19 mouse cellular contexts compared by ENCODE assay signal in the genomic region with DNA sequence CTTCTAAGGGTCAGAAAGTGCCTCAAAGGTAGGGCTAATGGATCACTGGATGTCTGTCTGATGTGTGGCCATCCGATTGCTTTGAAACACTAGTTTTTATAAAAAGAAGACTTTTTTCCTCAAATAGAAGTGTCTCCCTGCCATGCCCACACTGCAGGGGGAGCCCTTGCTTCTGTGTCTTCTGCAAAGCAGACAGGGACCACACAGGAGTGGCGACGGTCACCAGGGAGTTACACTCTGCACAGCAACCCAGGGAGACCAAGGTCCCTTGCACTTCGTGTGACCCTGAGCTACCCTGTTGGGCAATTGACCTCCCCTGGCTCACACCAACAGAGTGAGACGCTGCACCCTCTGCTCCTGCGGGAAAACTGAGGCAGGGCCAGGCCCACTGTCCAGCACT. TPM values are rescaled to one million over a fixed set of nuclear protein-coding genes. Genes with fewer than 3 reads are reported as not detected.
DNase-seq lines count a peak whose midpoint lies in the region; ATAC-seq and TF ChIP-seq lines count a peak whose summit lies in the region.
"Had no signal": no experiment of that assay in that cellular context is flagged by ENCODE, and none has a peak within 500 bp of the region (broad histone marks: within the 10 kb centered on the region; RNA-seq: fewer than 3 reads in every experiment).

No protein-coding gene starts in this region.

- TF ChIP-seq POLR2A in MEL (IDR thresholded peaks at IDR 0.05; ENCODE audit: control insufficient read depth in 1 of 2, insufficient read depth in 1 of 2, low read depth in 1 of 2, low read length in 2 of 2, poor library complexity in 1 of 2) = no peak
- no peak for TF ChIP-seq POLR2A in bone marrow macrophage, adult 2 months (IDR thresholded peaks at IDR 0.05; ENCODE audit: borderline replicate concordance, low read depth, low read length)

- peaks cover 5 to 10% of the 10 kb centered on the region in 2 experiments for H3K27me3 ChIP-seq in MEL (ENCODE audit: control insufficient read depth in 1 of 2, insufficient read depth in 2 of 2, low read length in 2 of 2)
- no peaks in the 10 kb centered on the region for H3K27me3 ChIP-seq in liver, postnatal 0 days (ENCODE audit: insufficient read depth, low read length)
- H3K27me3 ChIP-seq: embryonic facial prominence, embryonic 13.5 days; heart, embryonic 15.5 days; liver, embryonic 15.5 days had no signal

- no peak for TF ChIP-seq EP300 in MEL (IDR thresholded peaks at IDR 0.05; ENCODE audit: low read depth in 1 of 2, low read length in 2 of 2)
- TF ChIP-seq EP300 in liver, postnatal 0 days (IDR thresholded peaks at IDR 0.05; ENCODE audit: low read depth) = no peak

- no peak overlapping the region for H3K9ac ChIP-seq in MEL (ENCODE audit: control insufficient read depth, low read depth, low read length, poor library complexity, severe bottlenecking)
- no peak overlapping the region for H3K9ac ChIP-seq in liver, postnatal 0 days (replicated peaks)
- H3K9ac ChIP-seq: embryonic facial prominence, embryonic 13.5 days; heart, embryonic 15.5 days; hindbrain, embryonic 14.5 days; liver, embryonic 15.5 days had no signal

- TF ChIP-seq RAD21 in MEL (IDR thresholded peaks at IDR 0.05; ENCODE audit: low read depth, low read length) = no peak; the same call in 1 of the 2 replicates

- no peak for DNase-seq in left cerebral cortex, adult 2 months (ENCODE audit: extremely low spot score in 1 of 2, low spot score in 2 of 2)
- no peak for DNase-seq in left cerebral cortex, adult 9 months (ENCODE audit: low spot score in 2 of 2)
- no peak for DNase-seq in MEL (ENCODE audit: low read depth, low spot score)
- DNase-seq in liver, postnatal 0 days = no peak
- DNase-seq in urinary bladder, adult 2 months (ENCODE audit: low spot score) = no peak
- DNase-seq in layer of hippocampus, postnatal 10 days (ENCODE audit: low spot score in 2 of 2) = no peak
- DNase-seq: cerebellum, postnatal 25 days; gastrocnemius, postnatal 10 days; spleen, adult 18-20 months had no signal

- H3K9me3 ChIP-seq in MEL (replicated peaks; ENCODE audit: insufficient read depth, low read length) = no peaks in the 10 kb centered on the region
- no peaks in the 10 kb centered on the region for H3K9me3 ChIP-seq in liver, postnatal 0 days (ENCODE audit: low read length)
- H3K9me3 ChIP-seq: embryonic facial prominence, embryonic 13.5 days; heart, embryonic 15.5 days; liver, embryonic 15.5 days; midbrain, embryonic 10.5 days had no signal

- no peaks in the 10 kb centered on the region for H3K36me3 ChIP-seq in MEL (ENCODE audit: control insufficient read depth in 1 of 2, insufficient read depth in 2 of 2, low read length in 2 of 2)
- H3K36me3 ChIP-seq in liver, postnatal 0 days (replicated peaks; ENCODE audit: insufficient read depth, low read length) = no peaks in the 10 kb centered on the region
- H3K36me3 ChIP-seq: embryonic facial prominence, embryonic 13.5 days; heart, embryonic 15.5 days; liver, embryonic 15.5 days; midbrain, embryonic 10.5 days had no signal

- H3K27ac ChIP-seq in left cerebral cortex, adult 2 months = no peak overlapping the region
- no peak overlapping the region for H3K27ac ChIP-seq in MEL (ENCODE audit: control insufficient read depth, low read depth, low read length)
- H3K27ac ChIP-seq in bone marrow macrophage, adult 2 months (ENCODE audit: insufficient read depth, low read depth, low read length) = no peak overlapping the region
- H3K27ac ChIP-seq in liver, postnatal 0 days (ENCODE audit: low read depth) = no peak overlapping the region
- H3K27ac ChIP-seq: embryonic facial prominence, embryonic 13.5 days; heart, embryonic 15.5 days; hindbrain, embryonic 14.5 days; liver, embryonic 15.5 days; midbrain, embryonic 10.5 days had no signal

- TF ChIP-seq CTCF in left cerebral cortex, adult 2 months (IDR thresholded peaks at IDR 0.05) = peak; percentile 20
- TF ChIP-seq CTCF in MEL (IDR thresholded peaks at IDR 0.05 in 2 of 3, conservative IDR thresholded peaks at IDR 0.05 in 1 of 3; ENCODE audit: control insufficient read depth in 1 of 3, insufficient read depth in 1 of 3, low read depth in 2 of 3, low read length in 3 of 3, poor library complexity in 1 of 3, severe bottlenecking in 1 of 3) = peak in 2 of 3 experiments; percentile 23 to 24; a peak in 3 of 6 replicates
- peak; percentile 35; the same call in 1 of the 2 replicates for TF ChIP-seq CTCF in bone marrow macrophage, adult 2 months (IDR thresholded peaks at IDR 0.05; ENCODE audit: low read depth, low read length)
- TF ChIP-seq CTCF in liver, postnatal 0 days (IDR thresholded peaks at IDR 0.05; ENCODE audit: low read depth) = peak; percentile 35

- WGBS in liver, postnatal 0 days (ENCODE audit: insufficient replicate concordance) = 48% methylated on average over 6 of the region's 6 CpGs

- intact Hi-C loops in left cerebral cortex, adult 2 months (cut with DNase I) = no loop called here

- H3K4me3 ChIP-seq in left cerebral cortex, adult 2 months = no peak overlapping the region
- H3K4me3 ChIP-seq in MEL (ENCODE audit: control insufficient read depth in 1 of 2, insufficient read depth in 1 of 2, low read depth in 2 of 2, low read length in 2 of 2) = no peak overlapping the region
- H3K4me3 ChIP-seq in bone marrow macrophage, adult 2 months (ENCODE audit: insufficient read depth, low read length) = 0 out of 2 replicates have a peak overlapping the region, but pooled peaks have one; percentile 1
- no peak overlapping the region for H3K4me3 ChIP-seq in liver, postnatal 0 days (ENCODE audit: low read depth, low read length)
- H3K4me3 ChIP-seq: embryonic facial prominence, embryonic 13.5 days; heart, embryonic 15.5 days; liver, embryonic 15.5 days; midbrain, embryonic 10.5 days had no signal

- H3K4me1 ChIP-seq in MEL (ENCODE audit: control insufficient read depth in 1 of 2, insufficient read depth in 2 of 2, low read length in 2 of 2) = no peaks in the 10 kb centered on the region
- H3K4me1 ChIP-seq in bone marrow macrophage, adult 2 months (ENCODE audit: control insufficient read depth, insufficient read depth, low read length) = no peaks in the 10 kb centered on the region
- no peaks in the 10 kb centered on the region for H3K4me1 ChIP-seq in liver, postnatal 0 days (ENCODE audit: insufficient read depth)
- H3K4me1 ChIP-seq: embryonic facial prominence, embryonic 13.5 days; liver, embryonic 15.5 days; midbrain, embryonic 10.5 days had no signal

- ATAC-seq in liver, postnatal 0 days = no peak
- no peak for ATAC-seq in frontal cortex, adult (ENCODE audit: low TSS enrichment)
- ATAC-seq: forebrain, embryonic 14.5 days had no signal

- no peak overlapping the region for H3K4me2 ChIP-seq in liver, postnatal 0 days (ENCODE audit: low read depth, low read length)
- H3K4me2 ChIP-seq: embryonic facial prominence, embryonic 13.5 days; heart, embryonic 15.5 days; hindbrain, embryonic 14.5 days; liver, embryonic 15.5 days had no signal

- no peaks in the 10 kb centered on the region for H3K79me2 ChIP-seq in MEL (ENCODE audit: control insufficient read depth, insufficient read depth, low read length, poor library complexity)

TF ChIP-seq in MEL, 35 proteins besides CTCF, POLR2A, EP300 and RAD21:
- TF ChIP-seq JUND (IDR thresholded peaks at IDR 0.05; ENCODE audit: low read depth, low read length) (no peak), CHD2 (IDR thresholded peaks at IDR 0.05; ENCODE audit: low read length) (no peak), NELFE (IDR thresholded peaks at IDR 0.05; ENCODE audit: low read depth, low read length) (no peak)

RNA-seq across cellular contexts. Expression of a gene that starts 1.0 kb away (rescaled TPM):
- total RNA-seq in left cerebral cortex, adult 2 months (2021) = not detected
- total RNA-seq in MEL (2012; rRNA removed) = not detected in 2 replicates
- polyA plus RNA-seq in MEL (2012; ENCODE audit: insufficient read depth in 1 of 2, insufficient read length in 2 of 2, low read depth in 1 of 2, low replicate concordance in 2 of 2, missing spikeins in 1 of 2) = not detected
- polyA plus RNA-seq in bone marrow macrophage, adult 2 months (2012; ENCODE audit: insufficient read depth, insufficient read length, missing spikeins) = not detected in 2 replicates
- not detected in 2 replicates for polyA plus RNA-seq in liver, postnatal 0 days (2015; fragmentation: Nextera tagmentation; extraction: Ambion mirVana)
- polyA plus RNA-seq in urinary bladder, adult 2 months (2012; rRNA removed) = 13.2 and 21.8 TPM in 2 replicates
- not detected for total RNA-seq in layer of hippocampus, postnatal 10 days (2021)
- total RNA-seq: gastrocnemius, postnatal 10 days; left cerebral cortex, adult 8-10 months had no signal
- polyA plus RNA-seq: forebrain, embryonic 14.5 days; heart, embryonic 15.5 days; liver, embryonic 15.5 days; midbrain, embryonic 10.5 days had no signal

RNA-seq across cellular contexts. Expression of a gene that starts 36.3 kb away (rescaled TPM):
- 10 to 100 TPM; 25.0 to 26.4 TPM for total RNA-seq in left cerebral cortex, adult 2 months (2021)
- 19.3 and 20.2 TPM in 2 replicates for total RNA-seq in MEL (2012; rRNA removed)
- polyA plus RNA-seq in MEL (2012; ENCODE audit: insufficient read depth in 1 of 2, insufficient read length in 2 of 2, low read depth in 1 of 2, low replicate concordance in 2 of 2, missing spikeins in 1 of 2) = 10 to 100 TPM in 1 of 2 experiments, not detected in 1; 33.2 TPM
- 13.1 and 15.9 TPM in 2 replicates for polyA plus RNA-seq in bone marrow macrophage, adult 2 months (2012; ENCODE audit: insufficient read depth, insufficient read length, missing spikeins)
- polyA plus RNA-seq in liver, postnatal 0 days (2015; fragmentation: Nextera tagmentation; extraction: Ambion mirVana) = 6.8 and 7.7 TPM in 2 replicates
- 27.7 and 35.6 TPM in 2 replicates for polyA plus RNA-seq in urinary bladder, adult 2 months (2012; rRNA removed)
- total RNA-seq in layer of hippocampus, postnatal 10 days (2021) = 10 to 100 TPM; 71.8 to 72.0 TPM

RNA-seq across cellular contexts. Expression of a gene that starts 39.1 kb away (rescaled TPM):
- 1 to 10 TPM in 1 of 2 experiments, under 1 TPM in 1; 0.70 to 1.5 TPM for total RNA-seq in left cerebral cortex, adult 2 months (2021)
- total RNA-seq in MEL (2012; rRNA removed) = not detected in 2 replicates
- not detected for polyA plus RNA-seq in MEL (2012; ENCODE audit: insufficient read depth in 1 of 2, insufficient read length in 2 of 2, low read depth in 1 of 2, low replicate concordance in 2 of 2, missing spikeins in 1 of 2)
- not detected in 2 replicates for polyA plus RNA-seq in bone marrow macrophage, adult 2 months (2012; ENCODE audit: insufficient read depth, insufficient read length, missing spikeins)
- polyA plus RNA-seq in liver, postnatal 0 days (2015; fragmentation: Nextera tagmentation; extraction: Ambion mirVana) = not detected in 2 replicates
- polyA plus RNA-seq in urinary bladder, adult 2 months (2012; rRNA removed) = 17.2 and 19.3 TPM in 2 replicates
- not detected for total RNA-seq in layer of hippocampus, postnatal 10 days (2021)
- total RNA-seq: gastrocnemius, postnatal 10 days had no signal
- polyA plus RNA-seq: forebrain, embryonic 14.5 days; hindbrain, embryonic 14.5 days; liver, embryonic 15.5 days had no signal

RNA-seq across cellular contexts. Expression of a gene that starts 56.6 kb away (rescaled TPM):
- 1 to 10 TPM in 1 of 2 experiments, under 1 TPM in 1; 0.45 to 1.1 TPM for total RNA-seq in left cerebral cortex, adult 2 months (2021)
- total RNA-seq in MEL (2012; rRNA removed) = not detected in 2 replicates
- not detected for polyA plus RNA-seq in MEL (2012; ENCODE audit: insufficient read depth in 1 of 2, insufficient read length in 2 of 2, low read depth in 1 of 2, low replicate concordance in 2 of 2, missing spikeins in 1 of 2)
- 0.44 and 1.7 TPM in 2 replicates for polyA plus RNA-seq in bone marrow macrophage, adult 2 months (2012; ENCODE audit: insufficient read depth, insufficient read length, missing spikeins)
- polyA plus RNA-seq in liver, postnatal 0 days (2015; fragmentation: Nextera tagmentation; extraction: Ambion mirVana) = 0.09 and 0.14 TPM in 2 replicates
- 0.25 and 0.87 TPM in 2 replicates for polyA plus RNA-seq in urinary bladder, adult 2 months (2012; rRNA removed)
- under 1 TPM in 1 of 2 experiments, not detected in 1; 0.45 TPM for total RNA-seq in layer of hippocampus, postnatal 10 days (2021)
- total RNA-seq: gastrocnemius, postnatal 10 days had no signal
- polyA plus RNA-seq: embryonic facial prominence, embryonic 13.5 days; forebrain, embryonic 14.5 days; heart, embryonic 15.5 days; hindbrain, embryonic 14.5 days; midbrain, embryonic 10.5 days; neural tube, embryonic 11.5 days had no signal

Comparison
In these comparisons a context has a peak if more than half of its experiments do, and no peak if none do; other contexts are left out.
1. RNA of a gene that starts 1.0 kb away (polyA plus RNA-seq): 13.2 to 21.8 TPM in urinary bladder, adult 2 months; not detected in liver, postnatal 0 days, not detected in MEL and not detected in bone marrow macrophage, adult 2 months; every median in the first group is over 10 times any median in the second.
2. RNA of a gene that starts 39.1 kb away (polyA plus RNA-seq): 17.2 to 19.3 TPM in urinary bladder, adult 2 months; not detected in bone marrow macrophage, adult 2 months, not detected in liver, postnatal 0 days and not detected in MEL; every median in the first group is over 10 times any median in the second.
3. Peak in every context shown above with its lines, with median percentiles within 50 percentile points of each other: CTCF ChIP-seq.